Mouse (Mus musculus) CD4-positive, CD25-positive, alpha-beta regulatory T cell, adult 4 months (primary cell): ENCODE data around the gene 1190002N15Rik. TPM values are rescaled to one million over a fixed set of nuclear protein-coding genes. Genes with fewer than 3 reads are reported as not detected.

ENCODE experiments used
- ATAC-seq: one replicate; pipeline ENCODE4 v1.8.0; 2017
- polyA plus RNA-seq, 2 experiments: library from polyadenylated mRNA; unstranded; fragments of 100-300 nt; shearing (Covaris generic); gene quantifications; one replicate each; pipeline ENCODE4 v1.2.1; 2017

The 1190002N15Rik gene
- polyA plus RNA-seq, 2 experiments from 2014 or later: 3.7 to 4.7 TPM

GRCm38 (mm10) chr9:94529146-94529746 lies 8.6 kb downstream of the 1190002N15Rik start:
- ATAC-seq: no peak

DNA sequence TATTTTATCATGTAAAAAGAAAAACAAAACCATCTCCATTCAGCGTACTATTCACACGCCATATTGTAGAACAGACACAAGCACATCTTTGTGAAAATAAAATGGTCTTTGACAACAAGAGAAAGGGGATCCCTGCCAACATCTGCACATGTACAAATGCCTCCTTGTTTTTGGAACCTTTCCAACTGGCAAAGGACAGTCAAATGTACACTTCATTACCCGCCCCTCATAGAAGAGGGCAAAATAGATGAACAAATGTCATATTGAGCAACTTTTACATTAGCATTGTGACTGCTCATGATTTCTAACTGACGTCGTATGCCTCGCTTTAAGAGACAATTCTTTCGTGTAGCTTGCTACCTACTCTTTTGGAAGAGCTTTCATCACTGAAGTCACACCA lies 11.4 kb downstream of the 1190002N15Rik start:
- no peak for ATAC-seq

- ATAC-seq: no peak
Measured at GRCm38 (mm10) chr9:94512246-94512645, 25.6 kb downstream of the 1190002N15Rik start.

GRCm38 (mm10) chr9:94511139-94511538 lies 26.7 kb downstream of the 1190002N15Rik start:
- no peak for ATAC-seq

DNA sequence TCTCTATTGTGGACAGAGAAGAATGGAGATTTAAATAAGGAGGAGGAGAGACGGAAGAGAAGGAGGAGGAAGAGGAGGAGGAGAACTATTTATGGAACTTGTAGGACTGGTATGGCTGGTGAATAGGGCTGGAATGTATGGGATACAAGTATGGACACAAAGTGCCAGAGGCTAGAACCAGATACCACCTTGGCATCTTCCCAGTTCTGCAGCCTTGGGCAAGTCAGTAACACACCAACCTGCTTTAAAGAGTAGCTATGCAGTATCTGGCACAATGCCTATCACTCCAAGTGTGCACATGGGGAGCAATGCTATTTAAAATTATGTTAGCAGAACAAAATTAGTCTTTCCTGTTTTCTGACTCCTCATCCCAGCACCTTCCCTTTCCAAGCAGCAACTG lies 30.9 kb downstream of the 1190002N15Rik start:
- ATAC-seq: no peak

GRCm38 (mm10) chr9:94491467-94491866 lies 46.4 kb downstream of the 1190002N15Rik start:
- ATAC-seq: no peak

DNA sequence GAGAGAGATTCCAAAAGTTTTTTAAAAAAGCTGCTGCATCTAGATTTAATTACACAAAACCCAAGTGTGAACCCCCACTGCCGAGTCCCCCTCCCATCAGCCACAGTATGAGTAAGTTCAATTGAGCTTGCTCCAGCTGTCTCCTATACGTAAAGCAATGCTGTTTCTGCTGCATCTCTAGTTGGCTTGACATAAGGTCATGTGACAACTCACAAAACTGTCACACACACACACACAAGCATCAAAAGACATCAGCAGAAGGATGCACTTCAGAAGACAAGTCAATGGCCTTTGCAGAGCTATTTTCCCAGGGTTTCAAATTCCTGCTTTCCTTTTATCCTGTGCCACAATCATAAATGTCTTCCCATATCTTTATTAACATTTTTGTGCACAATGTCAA lies 49.9 kb downstream of the 1190002N15Rik start:
- no peak for ATAC-seq

DNA sequence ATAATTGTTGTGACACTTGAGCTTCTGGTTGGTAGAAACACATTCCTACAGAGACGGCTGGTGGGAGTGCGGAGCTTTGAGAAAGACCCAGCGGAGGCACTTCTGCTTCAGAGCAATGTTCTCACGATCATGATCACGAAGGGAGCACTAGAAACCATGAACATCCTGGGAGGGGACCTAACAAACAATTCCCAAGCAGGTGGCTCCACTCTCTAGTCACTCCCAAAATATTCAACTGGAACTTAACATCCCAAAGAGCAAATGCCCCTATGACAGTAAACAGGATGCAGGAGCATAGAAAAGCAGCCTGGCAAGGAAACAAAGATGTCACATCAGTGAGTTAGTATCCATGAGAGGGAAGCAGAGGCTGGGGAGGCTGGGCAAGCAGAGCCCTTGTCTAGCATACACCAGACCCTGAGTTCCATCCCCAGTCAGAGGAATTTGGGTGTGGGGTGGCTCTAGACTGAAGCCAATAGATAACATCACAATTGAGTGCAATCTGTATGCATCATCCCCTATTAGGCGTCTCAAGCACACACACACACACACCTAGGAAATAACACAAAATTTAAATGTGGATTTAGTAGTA lies 54.5 kb downstream of the 1190002N15Rik start:
- no peak for ATAC-seq

DNA sequence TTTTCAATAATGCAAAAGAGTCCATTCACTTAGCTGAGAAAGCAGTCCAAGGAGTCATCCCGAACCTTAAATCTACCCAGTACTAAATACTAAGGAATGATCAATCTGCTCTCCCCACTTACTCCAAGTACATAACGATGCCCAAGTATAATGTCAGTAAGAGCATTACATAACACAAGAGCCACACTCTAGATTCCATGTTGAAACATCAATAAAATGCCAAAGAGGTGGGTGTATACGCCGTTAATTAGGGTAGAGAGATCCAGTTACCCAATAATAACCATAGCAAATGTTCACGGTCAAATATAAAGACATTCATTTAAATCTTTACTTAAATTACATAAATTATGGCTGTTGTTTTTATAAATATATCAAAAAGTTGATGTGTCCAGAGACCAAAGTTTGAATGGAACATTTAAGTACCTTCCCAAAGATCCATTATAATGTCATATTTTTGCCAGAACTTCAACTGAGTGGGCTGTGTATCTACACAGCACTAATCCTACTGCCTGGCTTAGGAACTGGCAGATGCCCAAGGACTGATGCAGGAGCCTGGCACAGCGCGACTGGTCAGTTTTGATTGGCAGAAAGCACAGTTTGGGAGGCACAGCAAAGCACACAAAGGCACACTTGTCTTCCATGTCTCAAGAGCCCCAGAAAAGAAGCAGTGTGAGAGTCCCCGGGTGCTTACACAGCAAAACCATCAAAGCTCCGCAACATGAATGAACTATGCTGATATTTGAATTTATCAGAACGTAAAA lies 55.5 kb downstream of the 1190002N15Rik start:
- ATAC-seq: no peak

DNA sequence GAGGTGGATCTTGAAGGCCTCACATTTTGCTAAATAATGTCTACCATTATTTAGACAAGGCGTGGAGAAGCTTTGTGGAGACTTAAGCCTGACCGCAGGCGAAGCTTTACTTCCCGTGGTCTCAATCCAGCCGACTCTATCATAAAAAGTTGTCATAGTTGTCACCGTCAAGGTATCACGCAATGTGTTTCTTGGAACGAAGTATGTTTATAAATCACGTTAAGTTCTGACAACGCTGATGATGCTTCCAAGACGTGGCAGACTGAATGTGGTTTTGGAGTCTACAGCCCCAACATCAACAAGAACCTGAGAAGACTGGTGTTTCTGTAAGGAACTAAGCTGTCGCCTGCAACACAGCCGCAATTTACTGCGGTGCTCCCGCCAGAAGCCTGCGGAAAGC lies 56.8 kb downstream of the 1190002N15Rik start:
- no peak for ATAC-seq

DNA sequence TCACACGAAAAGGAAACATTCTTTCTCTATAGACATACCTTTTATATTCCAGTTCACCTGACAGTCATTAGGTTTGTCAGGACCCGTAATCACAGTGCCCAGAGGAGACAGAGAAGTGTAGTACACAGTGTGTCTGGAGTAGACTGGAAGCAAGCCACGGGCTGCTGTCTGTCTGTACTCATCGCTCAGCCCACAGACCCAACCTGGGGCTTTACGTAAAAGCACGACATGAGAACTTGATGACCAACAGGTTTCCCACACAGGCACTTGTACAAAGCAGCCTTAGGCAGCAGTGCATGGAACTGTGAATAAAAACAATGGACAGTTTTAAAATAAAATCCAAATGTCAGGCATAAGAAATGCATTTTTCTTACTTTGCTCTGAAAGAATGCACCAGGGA lies 58.5 kb downstream of the 1190002N15Rik start:
- no peak for ATAC-seq

- no peak for ATAC-seq
Measured at GRCm38 (mm10) chr9:94478954-94479353, 58.9 kb downstream of the 1190002N15Rik start.

DNA sequence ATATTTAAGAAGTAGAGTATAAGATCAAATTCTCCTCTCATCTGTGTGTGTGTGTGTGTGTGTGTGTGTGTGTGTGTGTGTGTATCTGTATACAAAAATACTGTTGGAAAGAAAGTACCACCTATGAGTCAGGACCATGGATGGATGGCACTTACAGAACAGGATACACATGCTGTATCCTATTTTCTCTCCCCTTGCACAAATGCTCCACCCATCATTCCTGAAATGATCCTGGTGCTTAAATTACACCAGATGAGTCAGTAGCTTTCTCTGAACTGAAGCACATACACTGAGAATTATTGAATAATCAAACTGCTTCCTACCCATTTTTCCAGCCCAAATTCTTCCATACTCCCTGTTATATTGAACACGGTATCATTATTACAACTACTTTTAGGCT lies 61.9 kb downstream of the 1190002N15Rik start:
- ATAC-seq: no peak

- no peak for ATAC-seq
Measured at GRCm38 (mm10) chr9:94473898-94474297, 64.0 kb downstream of the 1190002N15Rik start.

- ATAC-seq: no peak
Measured at GRCm38 (mm10) chr9:94472963-94473582, 64.8 kb downstream of the 1190002N15Rik start.

DNA sequence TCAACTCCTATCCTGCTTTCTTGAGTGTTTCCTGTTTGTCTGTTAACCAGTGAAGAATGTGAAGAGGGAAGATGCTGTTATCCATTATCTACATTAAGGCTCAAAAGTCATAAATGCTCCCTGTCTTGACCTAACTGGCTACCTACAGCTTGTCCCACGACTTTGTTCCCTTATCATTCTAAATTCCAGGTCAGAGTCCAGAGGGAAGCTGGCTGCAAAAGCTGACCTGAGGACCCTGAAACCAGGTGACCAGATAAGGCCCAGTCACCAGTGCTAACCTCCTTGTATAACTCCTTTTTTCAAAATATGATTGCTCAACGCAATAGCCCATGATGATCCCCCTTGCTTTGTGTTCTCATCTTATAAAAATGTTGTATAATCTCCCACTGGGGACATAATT lies 66.4 kb downstream of the 1190002N15Rik start:
- no peak for ATAC-seq

Other genes starting within 250 kb of the 1190002N15Rik start
- 10 to 100 TPM; 35.6 to 44.2 TPM for gene Slc9a9, start 131.8 kb upstream of the 1190002N15Rik start, polyA plus RNA-seq